Mouse (Mus musculus) embryonic fibroblast, embryonic 13.5 days (primary cell): ENCODE measurements around the gene Siah2.

Source experiments
- CTCF ChIP-seq: IDR thresholded peaks from 2 replicates; pipeline ENCODE4 v1.5.1; 2011; ENCODE audit warnings: mild to moderate bottlenecking, control low read depth, low read length, moderate library complexity, borderline replicate concordance; ENCODE audit not compliant: insufficient read depth
- POLR2A ChIP-seq: IDR thresholded peaks from 2 replicates; pipeline ENCODE4 v1.6.1; 2011; ENCODE audit warnings: low read depth, mild to moderate bottlenecking, control low read depth, low read length, moderate library complexity

GRCm38 (mm10) chr3:58727012-58727411 is 34.8 kb upstream of the Siah2 start:
- peak; percentile 67; the same call in 1 of the 2 replicates for TF ChIP-seq CTCF
- no peak for TF ChIP-seq POLR2A
